Mouse (Mus musculus): ENCODE data around the gene Prrt1. TPM values are rescaled to one million over a fixed set of nuclear protein-coding genes. Genes with fewer than 3 reads are reported as not detected.

Prrt1 gene
- polyA plus RNA-seq, 1 experiment = 0.04 TPM

DNA sequence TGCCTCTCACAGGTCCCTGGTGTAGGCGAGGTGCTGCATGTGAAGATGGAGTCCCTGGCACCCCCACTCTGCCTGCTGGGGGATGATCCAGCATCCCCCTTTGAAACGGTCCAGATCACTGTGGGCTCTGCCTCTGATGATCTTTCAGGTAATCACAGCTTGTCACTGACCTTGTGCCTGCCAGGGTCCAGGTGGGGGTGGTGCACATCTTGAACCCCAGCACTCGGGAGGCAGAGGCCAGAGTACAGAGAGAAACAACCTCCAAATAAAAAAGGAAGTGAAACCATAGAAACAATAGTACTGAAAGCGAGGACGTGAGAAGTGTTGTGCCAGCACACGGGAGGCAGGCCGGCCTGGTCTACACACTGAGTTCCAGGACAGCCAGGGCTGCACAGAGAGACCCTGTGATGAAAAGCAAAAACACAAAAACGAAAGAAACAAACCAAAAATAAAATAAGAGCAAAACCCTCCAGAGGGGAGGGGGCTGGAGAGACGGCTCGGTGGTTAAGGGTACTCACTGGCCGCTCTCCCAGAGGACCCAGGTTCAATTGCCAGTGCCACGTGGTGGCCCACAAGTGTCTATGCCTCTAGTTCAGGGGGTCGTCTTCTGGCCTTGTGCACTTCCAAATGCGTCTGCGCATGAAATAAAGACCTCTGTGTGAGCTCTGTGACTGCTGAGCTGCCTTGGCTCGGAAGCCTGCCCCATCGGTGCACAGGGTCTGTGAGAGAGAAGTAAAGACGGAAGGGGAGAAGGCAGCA, 20.0 kb downstream of the Prrt1 start:
- TF ChIP-seq GATA1 (IDR thresholded peaks at IDR 0.05; ENCODE audit: low read length) = no peak

DNA sequence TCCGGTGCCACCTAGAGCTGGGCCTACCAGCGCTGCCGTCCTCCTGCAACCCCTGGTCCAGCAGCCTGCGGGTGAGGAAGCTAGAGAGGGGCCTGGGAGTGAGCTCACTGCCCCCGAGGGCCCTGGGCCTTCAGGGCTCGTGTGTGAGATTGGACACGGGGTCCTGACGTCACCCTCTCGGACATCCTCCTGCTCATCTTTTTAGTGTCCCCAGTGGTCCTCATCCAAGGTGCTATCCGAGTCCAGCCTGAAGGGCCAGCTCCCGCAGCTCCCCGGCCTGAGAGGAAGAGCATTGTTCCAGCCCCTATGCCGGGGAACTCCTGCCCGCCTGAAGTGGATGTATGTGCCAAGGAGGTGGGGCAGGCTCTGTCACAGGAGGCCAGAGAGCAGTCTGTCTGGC, 21.4 kb downstream of the Prrt1 start:
- no peak for TF ChIP-seq GATA1 (IDR thresholded peaks at IDR 0.05; ENCODE audit: low read length)

DNA sequence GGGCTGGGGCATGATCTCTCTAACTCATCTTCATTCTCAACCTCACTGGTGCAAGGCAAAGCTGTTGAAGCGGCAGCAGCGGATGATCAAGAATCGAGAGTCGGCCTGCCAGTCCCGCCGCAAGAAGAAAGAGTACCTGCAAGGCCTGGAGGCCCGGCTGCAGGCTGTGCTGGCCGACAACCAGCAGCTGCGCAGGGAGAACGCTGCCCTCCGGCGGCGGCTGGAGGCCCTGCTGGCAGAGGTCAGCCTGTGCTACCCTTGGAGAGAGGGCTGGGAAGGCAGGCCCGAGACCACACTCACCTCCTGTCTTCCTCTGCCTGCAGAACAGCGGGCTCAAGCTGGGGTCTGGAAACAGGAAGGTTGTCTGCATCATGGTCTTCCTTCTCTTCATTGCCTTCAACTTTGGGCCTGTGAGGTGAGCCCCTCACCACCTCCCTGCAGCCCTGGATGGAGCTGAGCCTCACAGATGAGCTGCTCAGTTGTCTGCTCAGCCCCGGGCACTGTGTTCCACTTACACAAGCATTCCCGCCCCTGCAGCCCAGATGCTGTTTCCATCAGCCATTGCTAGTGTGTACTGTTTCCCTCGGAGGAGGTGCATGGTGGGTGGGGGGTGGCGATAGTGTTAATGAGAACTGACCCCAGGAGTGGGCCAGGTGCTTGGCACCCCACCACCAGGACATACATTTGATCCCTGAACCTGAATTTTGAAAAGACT, 22.3 kb downstream of the Prrt1 start:
- no peak for TF ChIP-seq GATA1 (IDR thresholded peaks at IDR 0.05; ENCODE audit: low read length)

DNA sequence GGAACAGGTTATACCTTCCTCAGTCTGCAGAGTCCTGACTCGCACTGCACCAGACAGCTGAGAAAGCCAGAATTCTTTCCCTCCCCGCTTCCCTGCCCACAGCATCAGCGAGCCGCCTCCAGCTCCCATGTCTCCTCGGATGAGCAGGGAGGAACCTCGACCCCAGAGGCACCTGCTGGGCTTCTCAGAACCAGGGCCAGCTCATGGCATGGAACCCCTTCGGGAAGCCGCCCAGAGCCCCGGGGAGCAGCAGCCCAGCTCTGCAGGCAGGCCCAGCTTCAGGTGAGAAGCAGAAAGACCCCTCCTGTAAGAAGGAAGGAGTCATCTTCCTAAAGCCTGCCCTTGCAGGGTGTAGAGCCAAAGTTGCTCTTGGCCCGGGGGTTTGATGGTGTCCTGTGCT, 23.2 kb downstream of the Prrt1 start:
- TF ChIP-seq GATA1 (IDR thresholded peaks at IDR 0.05; ENCODE audit: low read length) = no peak

DNA sequence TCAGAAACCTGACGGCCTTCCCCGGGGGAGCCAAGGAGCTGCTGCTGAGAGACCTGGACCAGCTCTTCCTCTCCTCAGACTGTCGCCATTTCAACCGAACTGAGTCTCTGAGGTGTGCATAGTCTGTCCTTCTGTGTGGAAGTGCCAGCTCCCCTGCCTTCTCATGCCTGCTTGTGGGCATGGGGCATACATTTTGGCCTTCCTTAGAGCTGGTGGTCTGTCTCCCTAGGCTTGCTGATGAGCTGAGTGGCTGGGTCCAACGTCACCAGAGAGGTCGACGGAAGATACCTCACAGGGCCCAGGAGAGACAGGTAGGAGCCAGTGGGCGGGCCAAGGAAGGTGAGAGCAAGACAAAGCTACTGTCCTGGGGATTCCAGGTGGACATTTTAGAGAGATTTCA, 23.7 kb downstream of the Prrt1 start:
- TF ChIP-seq GATA1 (IDR thresholded peaks at IDR 0.05; ENCODE audit: low read length) = no peak

DNA sequence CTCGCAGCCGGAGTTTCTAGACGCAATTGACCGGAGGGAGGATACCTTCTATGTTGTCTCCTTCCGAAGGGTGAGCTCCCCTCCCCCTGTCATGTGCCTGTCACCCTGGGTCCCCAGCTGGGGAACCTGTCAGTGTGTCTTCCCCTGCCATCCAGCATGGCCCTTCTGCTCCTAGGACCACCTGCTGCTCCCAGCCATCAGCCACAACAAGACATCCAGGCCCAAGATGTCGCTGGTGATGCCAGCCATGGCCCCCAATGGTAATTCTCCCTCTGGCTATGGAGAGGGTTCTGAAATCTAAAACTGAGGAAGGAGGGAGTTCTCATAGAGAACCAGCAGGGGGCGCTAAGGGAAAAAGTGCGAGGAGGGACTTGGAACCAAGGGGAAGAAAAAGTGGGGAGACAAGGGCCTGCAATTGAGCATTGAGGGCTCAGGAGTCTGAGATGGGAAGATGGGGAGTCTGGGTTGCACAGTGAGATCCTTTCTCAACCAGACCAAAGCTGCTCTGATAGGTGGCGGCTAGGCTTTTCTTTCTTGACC, 24.5 kb downstream of the Prrt1 start:
- TF ChIP-seq GATA1 (IDR thresholded peaks at IDR 0.05; ENCODE audit: low read length) = no peak

DNA sequence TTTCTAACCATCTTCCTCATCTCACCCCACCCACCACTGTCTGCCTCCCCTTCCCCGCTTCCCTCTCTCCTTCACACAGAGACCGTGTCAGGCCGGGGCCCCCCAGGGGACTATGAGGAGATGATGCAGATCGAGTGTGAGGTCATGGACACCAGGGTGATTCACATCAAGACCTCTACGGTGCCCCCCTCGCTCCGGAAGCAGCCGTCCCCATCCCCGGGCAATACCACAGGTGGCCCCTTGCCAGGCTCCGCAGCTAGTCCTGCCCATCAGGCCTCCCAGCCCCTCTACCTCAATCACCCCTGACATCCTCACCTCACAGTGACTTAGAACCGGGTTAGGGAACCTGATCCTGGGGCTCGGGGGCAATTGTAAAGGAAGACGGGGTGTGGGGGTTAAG, 25.1 kb downstream of the Prrt1 start:
- TF ChIP-seq GATA1 (IDR thresholded peaks at IDR 0.05; ENCODE audit: low read length) = no peak

DNA sequence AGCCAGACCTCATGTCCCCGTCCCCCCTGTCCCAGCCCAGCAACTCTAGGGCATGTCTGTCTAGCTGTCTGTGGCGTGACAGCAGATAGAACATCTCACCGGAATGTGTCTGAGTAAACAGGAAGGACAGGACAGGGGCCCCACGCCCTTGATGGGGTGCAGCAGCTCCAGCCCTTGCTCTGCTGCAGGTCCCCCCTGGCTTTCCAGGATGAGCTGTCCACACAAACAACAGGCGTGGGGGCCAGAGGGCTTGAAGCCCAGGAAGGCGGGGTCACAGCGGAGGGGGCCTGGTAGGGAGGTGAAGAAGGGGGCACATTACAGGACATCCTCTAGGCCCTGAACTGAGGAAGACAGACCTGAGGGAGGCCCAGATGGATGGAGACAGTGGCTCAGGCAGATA, 25.8 kb downstream of the Prrt1 start:
- TF ChIP-seq GATA1 (IDR thresholded peaks at IDR 0.05; ENCODE audit: low read length) = no peak

DNA sequence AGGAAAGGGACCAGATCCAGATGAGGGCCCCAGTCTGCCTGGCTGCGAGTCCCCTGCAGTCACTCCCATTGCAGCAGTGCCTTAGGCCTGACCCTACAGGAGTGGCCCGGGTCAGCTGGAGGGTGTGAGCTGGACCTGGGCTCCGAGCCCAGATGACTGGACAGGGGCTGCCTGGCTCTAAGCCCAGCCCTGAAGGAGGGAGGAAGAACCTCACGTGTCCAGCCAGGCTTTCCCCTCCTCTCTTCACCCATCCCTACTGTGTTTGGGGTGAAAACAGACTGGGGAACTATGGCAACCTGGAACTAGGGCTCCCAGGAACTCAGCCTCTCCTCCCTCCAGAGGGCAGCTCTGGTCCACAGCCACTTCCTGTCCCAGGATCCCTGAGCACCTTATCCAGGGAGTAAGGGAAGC, 26.3 kb downstream of the Prrt1 start:
- no peak for TF ChIP-seq GATA1 (IDR thresholded peaks at IDR 0.05; ENCODE audit: low read length)

DNA sequence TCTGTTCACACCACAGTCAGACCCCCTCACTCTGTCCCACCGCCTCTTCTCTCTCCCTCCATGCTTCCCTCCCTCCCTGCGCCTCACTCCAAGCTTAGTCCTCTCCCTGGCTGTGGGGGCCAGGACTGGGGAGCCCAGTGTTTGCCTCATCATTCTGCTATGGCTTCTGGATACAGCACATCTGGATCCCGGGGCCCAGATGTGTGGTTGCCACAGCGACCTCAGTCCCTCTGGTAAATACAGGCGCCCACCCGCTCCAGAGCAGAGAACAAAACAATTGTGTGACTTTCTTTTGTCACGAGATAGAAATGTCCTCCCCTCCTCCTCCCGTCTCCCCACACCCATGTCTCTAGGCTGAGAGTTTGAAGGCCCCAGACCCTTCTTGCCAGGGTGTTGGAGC, 27.3 kb downstream of the Prrt1 start:
- no peak for TF ChIP-seq GATA1 (IDR thresholded peaks at IDR 0.05; ENCODE audit: low read length)

DNA sequence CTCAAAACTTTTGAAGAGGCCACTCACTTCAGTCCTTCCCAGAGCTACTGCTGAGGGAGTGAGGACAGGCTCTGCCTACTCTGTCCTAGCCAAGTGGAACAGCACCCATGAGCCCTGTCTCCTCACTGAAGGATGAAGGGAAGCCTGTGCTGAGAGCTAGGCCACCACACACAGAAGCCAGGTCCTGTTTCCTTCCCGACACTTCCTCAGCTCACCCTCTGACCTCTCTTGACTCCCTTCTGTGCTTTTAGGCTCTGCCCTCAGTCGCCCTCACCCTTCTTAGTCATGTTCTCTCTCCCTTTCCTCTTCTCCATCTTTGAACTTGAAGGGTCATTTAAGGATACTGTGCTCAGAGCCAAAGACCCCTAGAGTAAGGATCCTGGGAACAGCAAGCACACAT, 27.9 kb downstream of the Prrt1 start:
- TF ChIP-seq GATA1 (IDR thresholded peaks at IDR 0.05; ENCODE audit: low read length) = no peak

DNA sequence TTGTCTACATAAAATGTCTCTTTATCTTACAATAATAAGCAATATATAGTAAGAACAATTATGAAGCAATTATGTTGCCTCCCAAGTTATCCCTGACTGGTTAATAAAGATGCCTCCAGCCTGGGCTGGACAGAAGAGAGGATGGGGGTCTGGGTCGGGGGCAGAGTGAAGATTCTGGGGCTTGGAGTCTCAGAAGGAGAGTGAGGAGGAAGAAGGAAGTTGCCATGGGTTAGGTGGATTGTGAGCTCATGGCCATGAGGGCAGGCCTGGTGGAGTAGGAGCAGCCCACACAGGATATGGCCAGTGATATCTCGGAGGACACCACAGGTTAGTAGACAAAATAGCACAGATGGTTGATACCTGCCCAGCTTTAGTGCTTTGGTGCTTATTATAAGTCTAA, 28.8 kb downstream of the Prrt1 start:
- TF ChIP-seq GATA1 (IDR thresholded peaks at IDR 0.05; ENCODE audit: low read length) = no peak

DNA sequence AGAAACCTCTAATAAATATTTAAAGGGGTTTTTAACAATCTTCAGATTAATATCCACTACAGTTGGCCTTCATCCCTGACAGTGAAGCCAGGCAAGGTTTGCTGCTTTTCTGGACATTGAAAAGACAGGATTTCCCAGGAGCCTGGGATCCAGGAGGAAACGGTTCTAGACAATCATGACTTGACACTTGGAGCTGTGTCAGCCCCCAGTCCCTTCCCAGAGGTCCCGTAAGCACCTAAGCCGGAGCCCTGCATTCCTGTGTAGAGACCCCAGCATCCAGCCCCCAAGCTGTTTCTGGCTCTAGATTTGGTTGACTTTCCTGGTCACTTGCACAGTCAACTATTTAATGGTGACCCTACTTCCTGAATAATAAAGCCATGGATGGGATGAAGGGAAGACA, 29.3 kb downstream of the Prrt1 start:
- TF ChIP-seq GATA1 (IDR thresholded peaks at IDR 0.05; ENCODE audit: low read length) = no peak

DNA sequence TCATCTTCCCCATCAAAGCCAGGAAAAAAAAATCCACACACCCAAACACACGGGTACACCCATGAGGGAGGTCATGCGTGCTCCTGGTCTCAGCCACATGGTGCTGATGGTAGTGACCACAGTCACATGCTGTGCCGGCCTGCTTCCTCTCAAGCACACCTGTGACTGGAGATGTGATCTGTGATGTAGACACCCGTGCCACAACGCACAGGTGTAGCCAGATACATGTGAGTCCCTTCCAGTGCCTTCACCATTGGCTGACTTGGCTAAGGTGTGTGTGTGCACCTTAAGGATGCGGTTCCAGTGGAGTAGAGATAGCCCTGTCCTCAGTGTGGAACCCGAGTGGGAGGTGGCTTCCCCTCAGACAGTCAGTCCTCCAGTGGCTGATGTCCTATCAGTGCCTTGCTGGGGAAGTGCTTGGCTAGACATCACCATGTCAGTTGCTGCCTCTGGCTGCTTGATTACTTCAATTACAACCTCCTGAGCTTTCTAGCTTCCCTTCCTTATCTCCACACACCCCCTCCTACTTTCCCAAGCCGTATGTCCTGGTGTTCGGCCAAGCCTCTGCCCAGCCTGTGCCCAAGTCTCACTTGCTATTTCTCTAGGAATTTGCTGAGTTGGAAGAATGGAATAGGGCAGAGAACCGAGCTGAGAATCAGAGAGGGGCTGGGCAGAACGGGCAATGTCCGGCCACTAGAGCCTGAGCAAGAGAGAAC, 30.0 kb downstream of the Prrt1 start:
- TF ChIP-seq GATA1 (IDR thresholded peaks at IDR 0.05; ENCODE audit: low read length) = no peak

DNA sequence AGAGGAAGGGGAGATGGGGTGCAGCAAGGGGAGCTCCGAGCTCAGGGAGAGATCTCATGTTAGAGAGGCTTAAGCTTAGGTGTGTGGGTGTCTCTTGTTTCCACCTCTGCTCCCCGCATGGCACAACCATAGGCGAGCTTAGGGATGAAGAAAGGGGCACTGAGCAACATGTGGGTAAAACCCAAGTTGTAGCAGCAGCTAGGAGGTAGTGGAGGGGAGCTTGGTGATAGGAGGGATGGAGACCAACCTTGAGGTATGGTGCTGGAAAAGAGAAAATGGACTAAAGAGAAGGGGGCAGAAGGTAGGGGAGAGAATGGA, 30.5 kb downstream of the Prrt1 start:
- no peak for TF ChIP-seq GATA1 (IDR thresholded peaks at IDR 0.05; ENCODE audit: low read length)

DNA sequence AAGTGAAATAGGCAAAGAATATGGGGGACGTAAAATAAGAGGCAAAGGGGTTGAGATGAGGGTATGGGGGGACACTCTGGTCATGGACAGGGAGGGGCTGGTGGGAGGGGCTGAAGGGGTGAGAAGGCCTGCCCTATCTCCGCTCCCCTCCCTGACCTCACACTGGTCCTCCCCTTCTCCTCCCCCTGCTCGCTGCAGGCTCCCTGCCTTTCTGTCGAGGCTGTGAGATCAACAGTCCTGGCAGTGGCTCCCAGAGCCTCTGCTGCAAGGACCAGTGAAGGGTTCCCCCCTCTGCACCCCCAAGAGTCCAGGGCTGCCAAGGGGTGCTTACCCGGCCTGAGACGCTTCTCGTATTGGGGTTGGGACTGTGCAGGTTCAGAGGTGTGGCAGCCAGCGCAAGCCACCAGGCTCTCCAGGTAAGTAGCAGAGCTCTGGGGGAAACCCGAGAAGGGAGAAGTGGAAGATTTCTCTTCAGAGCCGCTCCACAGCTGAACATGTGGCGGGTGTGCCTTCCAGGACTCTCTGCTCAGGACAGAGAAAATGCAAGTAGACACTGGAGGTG, 31.0 kb downstream of the Prrt1 start:
- no peak for TF ChIP-seq GATA1 (IDR thresholded peaks at IDR 0.05; ENCODE audit: low read length)
